Mouse (Mus musculus): ENCODE measurements around the gene Phyh. TPM values are rescaled to one million over a fixed set of nuclear protein-coding genes. Genes with fewer than 3 reads are reported as not detected.

Gene Phyh
- total RNA-seq (2014; rRNA removed) (1,236 and 1,280 TPM in 2 replicates), polyA plus RNA-seq (2012; rRNA removed) (856 and 1,051 TPM in 2 replicates)

DNA sequence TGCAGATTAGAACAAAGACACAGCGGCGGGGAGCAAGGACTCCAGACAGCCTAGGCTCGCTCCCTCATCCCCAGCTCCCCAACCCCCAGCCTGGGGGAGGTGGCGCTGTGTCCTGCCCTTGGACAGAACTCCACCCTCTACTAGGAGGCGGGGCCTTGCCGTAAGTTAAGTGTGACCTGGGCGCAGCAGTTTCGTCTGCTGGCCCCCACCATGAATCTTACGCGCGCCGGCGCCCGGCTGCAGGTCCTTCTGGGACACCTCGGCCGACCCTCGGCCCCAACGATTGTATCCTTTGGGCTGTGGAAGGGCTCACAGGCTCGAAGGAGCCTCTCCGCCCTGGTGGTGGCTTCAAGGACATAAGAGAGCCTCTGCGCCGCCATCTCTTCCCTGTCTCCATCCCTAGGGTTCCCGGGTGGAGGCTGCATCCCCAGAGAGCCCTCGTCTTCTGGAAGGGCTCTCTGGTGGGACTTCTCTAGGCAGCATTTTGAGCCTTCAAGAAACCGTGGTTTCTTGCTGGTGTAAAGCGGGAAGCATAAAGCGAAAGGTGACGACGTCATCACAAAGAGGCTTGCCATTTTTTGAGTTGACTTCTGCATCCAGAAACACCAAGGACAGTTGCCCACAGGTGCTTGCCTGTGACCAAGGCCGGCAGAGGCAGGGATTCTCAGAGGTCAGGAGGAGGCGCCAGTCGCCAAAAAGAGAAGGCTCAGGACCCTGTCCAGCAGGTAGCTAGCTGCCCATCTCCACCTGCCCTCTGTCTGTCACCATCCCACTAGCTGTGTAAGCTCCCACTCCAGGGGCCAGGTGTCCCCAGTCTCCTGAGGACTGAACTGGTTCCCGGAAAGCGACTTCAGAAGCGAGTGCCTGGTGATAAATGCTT is at the start of gene Phyh:
Phyh (plus strand) TSS at position 160 of the 880 bp plus-strand sequence.
- 3% methylated on average over 35 of the region's 35 CpGs for WGBS

DNA sequence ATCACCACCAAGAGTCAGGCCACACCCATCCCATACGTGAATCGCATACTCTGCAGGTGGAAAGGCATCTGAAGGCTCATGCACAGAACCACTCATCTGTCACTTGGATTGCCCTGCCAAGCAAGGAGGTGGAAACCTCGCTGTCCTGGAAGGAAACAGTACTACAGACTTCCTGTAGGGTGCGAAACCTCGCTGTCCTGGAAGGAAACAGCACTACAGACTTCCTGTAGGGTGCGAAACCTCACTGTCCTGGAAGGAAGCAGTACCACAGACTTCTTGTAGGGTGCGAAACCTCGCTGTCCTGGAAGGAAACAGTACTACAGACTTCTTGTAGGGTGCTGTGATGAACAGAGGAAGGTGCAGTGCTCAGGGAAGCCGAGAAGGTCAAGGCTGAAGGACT is 46.1 kb upstream of the Phyh start:
- Histone ChIP-seq H3K79me2 (ENCODE audit: control insufficient read depth, insufficient read depth, low read length) (no peaks in the 10 kb centered on the region), H3K4me1 (ENCODE audit: control insufficient read depth, insufficient read depth, low read length) (peaks cover 6% of the 10 kb centered on the region), H3K27me3 (ENCODE audit: control insufficient read depth, insufficient read depth, low read length) (no peaks in the 10 kb centered on the region), H3K4me3 (ENCODE audit: insufficient read depth, low read depth, low read length) (no peak overlapping the region), H3K36me3 (ENCODE audit: control insufficient read depth, insufficient read depth, low read length) (no peaks in the 10 kb centered on the region), H3K9ac (ENCODE audit: low read depth, low read length) (no peak overlapping the region), H3K27ac (replicated peaks; ENCODE audit: insufficient read depth, low read depth, low read length) (no peak overlapping the region)
- TF ChIP-seq POLR2A (IDR thresholded peaks at IDR 0.05; ENCODE audit: extremely low read depth, insufficient read depth, low read length): no peak
- no peak for TF ChIP-seq CTCF (IDR thresholded peaks at IDR 0.05; ENCODE audit: low read depth, low read length)
- no peak for DNase-seq (ENCODE audit: extremely low read depth, low read depth, low spot score)
- 75% methylated on average over 9 of the region's 9 CpGs for WGBS

More for the DNA sequence above, at the start of gene Phyh:
- Histone ChIP-seq H3K36me3 (ENCODE audit: control insufficient read depth, insufficient read depth, low read length) (peaks cover 8% of the 10 kb centered on the region; the same call in 1 of the 2 replicates), H3K9ac (ENCODE audit: low read depth, low read length) (peak within 1 kb of the TSS; percentile 86), H3K4me3 (ENCODE audit: insufficient read depth, low read depth, low read length) (peak within 1 kb of the TSS; percentile 76), H3K4me1 (ENCODE audit: control insufficient read depth, insufficient read depth, low read length) (peaks cover 13% of the 10 kb centered on the region), H3K27ac (replicated peaks; ENCODE audit: insufficient read depth, low read depth, low read length) (peak within 1 kb of the TSS; percentile 94), H3K27me3 (ENCODE audit: control insufficient read depth, insufficient read depth, low read length) (no peaks in the 10 kb centered on the region), H3K79me2 (ENCODE audit: control insufficient read depth, insufficient read depth, low read length) (peaks cover 6% of the 10 kb centered on the region; the same call in 1 of the 2 replicates)
- peak; percentile 97 for TF ChIP-seq POLR2A (IDR thresholded peaks at IDR 0.05; ENCODE audit: extremely low read depth, insufficient read depth, low read length)
- peak; percentile 40; the same call in 1 of the 2 replicates for TF ChIP-seq CTCF (IDR thresholded peaks at IDR 0.05; ENCODE audit: low read depth, low read length)
- peak; percentile 92 for DNase-seq (ENCODE audit: extremely low read depth, low read depth, low spot score)

DNA sequence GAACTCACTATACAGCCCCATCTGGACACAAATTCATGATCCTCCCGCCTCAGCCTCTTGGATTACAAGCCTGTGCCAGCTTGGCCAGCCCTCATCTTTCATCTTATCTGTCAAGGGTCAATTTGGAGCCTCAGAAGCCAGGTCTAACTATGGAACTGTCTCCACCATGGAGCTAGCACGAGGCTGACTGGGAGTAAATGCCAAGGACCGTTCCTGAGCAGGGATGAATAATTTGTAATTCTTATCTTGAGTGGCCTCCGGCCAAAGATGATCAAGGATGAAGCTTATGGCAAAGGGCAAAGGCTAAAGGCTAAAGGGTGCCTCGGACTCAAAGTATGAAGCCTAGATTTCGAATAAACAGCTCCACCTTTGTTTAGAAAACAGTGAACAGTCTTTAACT is 45.5 kb upstream of the Phyh start:
- TF ChIP-seq CTCF (IDR thresholded peaks at IDR 0.05; ENCODE audit: low read depth, low read length) (no peak), POLR2A (IDR thresholded peaks at IDR 0.05; ENCODE audit: extremely low read depth, insufficient read depth, low read length) (no peak)
- Histone ChIP-seq H3K27ac (replicated peaks; ENCODE audit: insufficient read depth, low read depth, low read length) (no peak overlapping the region), H3K79me2 (ENCODE audit: control insufficient read depth, insufficient read depth, low read length) (no peaks in the 10 kb centered on the region), H3K9ac (ENCODE audit: low read depth, low read length) (no peak overlapping the region), H3K4me3 (ENCODE audit: insufficient read depth, low read depth, low read length) (no peak overlapping the region), H3K36me3 (ENCODE audit: control insufficient read depth, insufficient read depth, low read length) (no peaks in the 10 kb centered on the region), H3K4me1 (ENCODE audit: control insufficient read depth, insufficient read depth, low read length) (peaks cover 6% of the 10 kb centered on the region), H3K27me3 (ENCODE audit: control insufficient read depth, insufficient read depth, low read length) (no peaks in the 10 kb centered on the region)
- peak; percentile 47 for DNase-seq (ENCODE audit: extremely low read depth, low read depth, low spot score)
- WGBS: 25% methylated on average over 6 of the region's 6 CpGs

DNA sequence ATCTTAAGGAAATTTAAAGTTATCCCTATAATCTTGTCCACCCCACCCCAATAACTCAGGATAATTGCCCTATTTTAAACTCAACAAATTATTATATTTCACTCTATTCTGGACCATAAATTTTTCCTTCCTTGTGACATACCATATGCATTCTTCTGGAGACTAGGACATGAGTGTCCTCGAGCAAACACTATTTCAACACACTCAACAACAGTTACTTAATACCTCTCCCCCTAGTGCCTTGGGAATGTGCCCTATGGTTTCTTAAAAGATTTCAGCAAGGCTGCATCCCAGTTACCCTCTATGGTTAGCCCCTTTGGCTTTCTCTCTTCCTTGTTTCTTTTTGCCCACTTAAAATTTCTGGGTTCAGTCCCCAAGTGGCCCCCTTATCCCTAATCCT is 43.7 kb upstream of the Phyh start:
- no peaks in the 10 kb centered on the region for H3K36me3 ChIP-seq (ENCODE audit: control insufficient read depth, insufficient read depth, low read length)
- peaks cover 6% of the 10 kb centered on the region for H3K4me1 ChIP-seq (ENCODE audit: control insufficient read depth, insufficient read depth, low read length)
- H3K9ac ChIP-seq (ENCODE audit: low read depth, low read length): no peak overlapping the region
- no peak for DNase-seq (ENCODE audit: extremely low read depth, low read depth, low spot score)
- H3K4me3 ChIP-seq (ENCODE audit: insufficient read depth, low read depth, low read length): no peak overlapping the region
- no peak for TF ChIP-seq POLR2A (IDR thresholded peaks at IDR 0.05; ENCODE audit: extremely low read depth, insufficient read depth, low read length)
- no peaks in the 10 kb centered on the region for H3K79me2 ChIP-seq (ENCODE audit: control insufficient read depth, insufficient read depth, low read length)
- H3K27ac ChIP-seq (replicated peaks; ENCODE audit: insufficient read depth, low read depth, low read length): no peak overlapping the region
- 61% methylated on average over 1 of the region's 1 CpGs for WGBS
- no peaks in the 10 kb centered on the region for H3K27me3 ChIP-seq (ENCODE audit: control insufficient read depth, insufficient read depth, low read length)

DNA sequence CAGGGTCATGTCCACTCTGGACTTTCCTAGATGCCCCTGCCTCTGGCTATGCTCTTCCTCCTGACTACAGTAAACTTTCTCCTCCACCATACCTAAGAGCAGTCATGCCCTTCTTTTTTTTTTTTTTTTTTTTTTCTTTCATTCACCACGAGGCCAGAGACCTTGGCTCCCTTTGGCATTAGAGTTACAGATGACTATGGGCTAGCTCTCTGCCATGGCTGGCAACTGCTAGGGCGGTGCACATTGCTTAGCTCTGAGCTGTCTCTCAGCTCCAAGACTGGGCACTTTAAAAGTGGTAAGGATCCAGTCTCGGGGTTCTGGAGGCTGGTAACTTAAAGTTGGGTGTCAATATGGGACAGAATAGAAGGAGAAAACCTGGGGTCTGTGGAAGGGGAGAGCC is 42.7 kb upstream of the Phyh start:
- no peak for TF ChIP-seq CTCF (IDR thresholded peaks at IDR 0.05; ENCODE audit: low read depth, low read length)
- TF ChIP-seq POLR2A (IDR thresholded peaks at IDR 0.05; ENCODE audit: extremely low read depth, insufficient read depth, low read length): no peak
- Histone ChIP-seq H3K4me1 (ENCODE audit: control insufficient read depth, insufficient read depth, low read length) (peaks cover 6% of the 10 kb centered on the region), H3K9ac (ENCODE audit: low read depth, low read length) (no peak overlapping the region), H3K4me3 (ENCODE audit: insufficient read depth, low read depth, low read length) (no peak overlapping the region), H3K79me2 (ENCODE audit: control insufficient read depth, insufficient read depth, low read length) (no peaks in the 10 kb centered on the region), H3K27ac (replicated peaks; ENCODE audit: insufficient read depth, low read depth, low read length) (no peak overlapping the region), H3K27me3 (ENCODE audit: control insufficient read depth, insufficient read depth, low read length) (no peaks in the 10 kb centered on the region), H3K36me3 (ENCODE audit: control insufficient read depth, insufficient read depth, low read length) (no peaks in the 10 kb centered on the region)
- DNase-seq (ENCODE audit: extremely low read depth, low read depth, low spot score): no peak
- 62% methylated on average over 3 of the region's 3 CpGs for WGBS
